Mouse (Mus musculus): ENCODE data around the gene Agap1.

- TF ChIP-seq POLR2A (IDR thresholded peaks at IDR 0.05; ENCODE audit: borderline replicate concordance, control insufficient read depth, low read depth, low read length), result no peak
- TF ChIP-seq CTCF (IDR thresholded peaks at IDR 0.05; ENCODE audit: control insufficient read depth, insufficient read depth, low read length), result no peak
These were observed 284.6 kb downstream of the Agap1 start for GRCm38 (mm10) chr1:89739067-89739774.

Data from bone marrow, adult 2 months (tissue).